Mouse (Mus musculus) layer of hippocampus, postnatal 36 days (tissue): ENCODE results near the gene Srrt. TPM values are rescaled to one million over a fixed set of nuclear protein-coding genes. Genes with fewer than 3 reads are reported as not detected.
A peak's percentile ranks its signal among the peaks of the same experiment; 100 is the strongest.

Experiments used
- DNase-seq, 2 experiments: peaks; one replicate each; pipeline ENCODE4 v3.0.0; 2022
- total RNA-seq, 2 experiments: library from RNA; stranded (reverse); gene quantifications; 2 replicates each; pipeline ENCODE4 v1.2.3; 2021

Gene Srrt
- total RNA-seq, 2 experiments from 2014 or later = 209 to 228 TPM

DNA sequence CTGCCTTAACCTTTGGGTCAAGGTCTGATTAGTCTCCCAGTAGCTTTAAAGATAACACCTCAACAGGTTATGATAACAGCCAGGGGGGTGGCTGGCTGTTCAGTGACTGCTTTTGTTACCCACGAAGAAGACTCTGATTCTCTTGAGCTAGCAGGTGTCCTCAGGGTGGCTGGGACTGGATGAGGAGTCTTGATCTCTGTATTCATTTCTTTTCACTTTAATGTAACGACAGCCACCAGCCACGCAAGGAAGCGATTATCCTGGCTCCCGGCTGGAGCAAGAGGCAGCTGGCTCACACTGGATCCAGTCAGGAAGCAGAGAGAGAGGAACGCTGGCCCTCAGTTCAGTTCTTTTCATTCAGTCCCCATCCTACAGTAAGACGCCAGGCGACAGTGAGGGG is 29.7 kb upstream of the Srrt start:
- no peak for DNase-seq

DNA sequence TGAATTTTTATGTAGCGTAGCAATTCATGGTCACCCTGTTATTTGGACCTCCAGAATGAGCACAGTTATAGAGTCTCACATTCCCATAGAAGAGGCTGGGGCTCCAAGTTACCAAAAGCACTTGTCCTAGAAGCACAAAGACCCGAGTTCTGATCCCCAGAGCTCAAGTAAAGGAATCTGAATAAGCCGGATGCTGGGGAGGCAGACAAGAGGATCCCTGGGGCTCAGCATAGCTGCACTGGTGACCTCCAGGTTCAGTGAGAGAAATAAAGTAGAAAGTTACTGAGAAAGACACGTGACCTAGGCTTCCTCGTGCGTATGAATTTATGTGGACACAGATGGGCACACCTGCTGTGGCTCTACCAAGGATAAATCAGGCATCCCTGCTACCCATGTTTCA is 27.6 kb upstream of the Srrt start:
- no peak for DNase-seq

- DNase-seq = no peak
Measured at GRCm38 (mm10) chr5:137334317-137334716, 26.8 kb upstream of the Srrt start.

DNA sequence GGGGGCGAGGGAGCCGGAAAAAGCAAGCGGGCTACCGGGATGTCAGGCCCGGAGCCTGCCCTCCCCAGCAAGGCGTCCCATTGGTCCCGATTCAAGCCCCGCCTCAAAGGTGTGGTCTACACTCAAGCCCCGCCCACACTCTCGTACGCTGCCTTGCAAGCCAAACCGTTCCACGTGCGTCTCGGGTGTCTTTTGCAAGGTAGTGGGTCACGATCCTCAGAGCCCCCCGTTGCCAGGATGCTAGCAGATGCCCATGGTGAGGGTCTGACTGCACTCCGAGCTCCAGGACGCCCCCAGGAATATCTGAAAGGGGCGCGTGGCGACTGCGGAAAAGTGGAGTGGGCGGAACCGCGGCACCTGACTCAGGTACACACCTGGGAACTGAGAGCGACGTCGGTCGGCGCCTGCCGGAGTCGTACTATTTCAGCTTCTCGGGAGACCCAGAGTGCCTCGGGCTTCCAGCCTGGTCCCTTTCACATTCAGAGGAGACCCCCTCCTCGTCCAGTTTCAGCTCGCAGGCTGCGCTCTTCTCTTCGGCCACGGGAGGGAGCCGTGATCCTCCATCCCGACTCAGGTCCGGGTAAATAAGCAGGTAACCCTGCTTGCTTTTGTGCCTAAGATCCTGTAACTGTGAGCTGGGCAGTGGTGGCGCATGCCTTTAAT is 26.2 kb upstream of the Srrt start, which contains the start of gene Slc12a9:
Gene Slc12a9, minus strand, starts transcription at position 86 of the 663 bp plus-strand sequence.
- peak; percentile 87 to 89 for DNase-seq

- no peak for DNase-seq
Measured at GRCm38 (mm10) chr5:137332857-137333511, 25.5 kb upstream of the Srrt start.

GRCm38 (mm10) chr5:137330910-137331309 is 23.4 kb upstream of the Srrt start:
- DNase-seq = no peak

GRCm38 (mm10) chr5:137320996-137321395 is 13.5 kb upstream of the Srrt start:
- no peak for DNase-seq

DNA sequence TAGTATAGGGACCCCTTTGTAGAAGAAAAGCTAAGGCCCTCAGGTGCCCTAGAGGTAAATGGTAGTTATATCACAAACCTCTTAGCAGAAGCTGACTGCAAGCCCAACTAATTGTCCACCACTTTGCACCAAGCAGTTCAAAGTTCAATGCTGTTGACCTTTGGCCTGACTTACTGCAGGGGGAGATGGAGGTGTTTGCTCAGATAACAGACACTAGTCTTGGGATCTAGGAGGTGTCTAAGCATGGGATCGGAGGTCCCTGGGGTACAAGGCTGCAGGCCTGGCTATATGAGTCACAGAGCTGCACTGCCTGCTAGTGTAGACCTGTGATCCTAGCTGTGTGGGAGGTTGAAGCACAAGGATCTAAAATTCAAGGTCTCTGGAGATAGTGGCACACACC is 11.1 kb upstream of the Srrt start:
- no peak for DNase-seq

DNA sequence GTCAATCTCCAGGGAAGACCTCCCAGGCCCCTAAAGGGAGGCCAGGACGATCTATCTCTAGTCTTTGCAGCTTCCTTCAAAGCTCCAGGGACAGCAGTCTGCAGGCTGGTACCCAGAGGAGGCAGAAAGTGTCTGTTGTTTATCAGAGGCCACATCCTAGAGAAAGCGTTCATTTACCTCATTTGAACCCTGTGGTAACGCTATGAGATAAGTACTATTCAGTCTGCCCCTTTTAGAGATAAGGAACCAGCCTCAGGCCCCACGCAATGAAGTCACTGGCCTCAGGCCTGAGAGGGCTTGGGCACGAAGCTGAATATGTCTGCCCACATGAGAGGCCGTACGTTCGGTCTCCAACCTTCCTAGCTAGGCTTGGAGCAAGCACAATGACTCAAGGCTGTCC is 9.9 kb upstream of the Srrt start:
- no peak for DNase-seq

DNA sequence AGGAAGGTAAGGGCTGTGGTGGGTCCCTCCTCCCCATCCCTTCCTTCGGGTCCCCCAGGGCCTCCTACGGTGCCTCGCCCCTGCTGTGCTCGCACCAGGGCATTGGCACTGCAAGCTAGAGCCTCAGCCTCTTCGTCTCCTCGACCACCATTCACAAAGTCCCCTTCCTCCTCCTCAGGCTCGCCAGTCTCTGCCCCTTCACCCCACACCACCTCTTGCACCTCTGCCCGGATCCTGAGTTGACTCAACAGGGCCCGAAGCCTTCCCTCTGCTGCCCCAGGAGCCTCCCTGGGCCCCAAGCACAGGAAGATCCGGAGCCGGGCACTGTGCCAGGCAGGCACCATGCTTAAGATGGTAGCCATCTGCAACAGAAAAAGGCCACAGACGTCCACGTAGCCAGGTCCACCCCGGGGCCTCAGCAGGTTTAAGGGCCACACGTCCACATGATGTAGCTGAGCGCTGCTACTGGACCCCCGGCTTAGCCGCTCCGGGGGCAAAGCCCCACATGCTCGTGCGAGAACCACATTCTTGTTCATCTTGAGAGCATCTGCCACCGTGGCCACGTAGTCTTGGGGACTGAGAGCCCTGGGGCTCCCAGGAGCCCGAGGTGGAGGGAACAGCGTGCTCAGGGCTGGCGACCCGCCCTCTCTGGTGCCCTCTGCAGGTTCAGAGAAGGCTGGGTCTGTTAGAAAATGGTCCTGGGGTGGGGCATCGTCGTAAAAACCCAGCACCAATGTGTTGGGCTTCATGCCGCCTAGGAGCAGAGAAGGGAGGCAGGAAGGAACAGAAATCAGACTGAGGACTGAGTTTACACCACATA is 7.8 kb upstream of the Srrt start:
- DNase-seq = no peak

- peak; percentile 43 to 53 for DNase-seq
Measured at GRCm38 (mm10) chr5:137314193-137315083, 7.0 kb upstream of the Srrt start, which contains the start of gene Trip6. Gene Trip6, minus strand, starts transcription at chr5:137314404.

- no peak for DNase-seq
Measured at GRCm38 (mm10) chr5:137313466-137314192, 6.2 kb upstream of the Srrt start.

DNA sequence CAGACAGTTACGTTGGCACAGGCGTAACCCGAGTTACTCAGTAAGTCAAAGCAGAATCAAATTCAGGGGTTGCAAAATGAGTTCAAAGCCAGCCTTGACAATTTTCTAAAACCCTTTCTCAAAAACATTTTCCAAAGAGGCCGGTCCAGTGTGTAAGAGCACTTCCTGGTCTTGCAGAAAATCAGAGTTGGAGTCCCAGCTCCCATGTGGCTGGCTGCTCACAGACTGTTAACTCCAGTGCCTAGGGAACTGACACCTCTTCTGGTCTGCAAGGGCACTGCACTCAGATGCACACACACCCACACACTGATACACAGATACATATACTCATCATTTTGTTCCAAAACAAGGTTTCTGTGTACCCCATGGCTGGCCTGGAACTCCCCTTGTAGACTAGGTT is 882 bp upstream of the Srrt start:
- DNase-seq = no peak

GRCm38 (mm10) chr5:137306439-137307005 is 952 bp downstream of the Srrt start:
- no peak for DNase-seq

GRCm38 (mm10) chr5:137305822-137306221 is 1.7 kb downstream of the Srrt start:
- DNase-seq = no peak

- no peak for DNase-seq
Measured at GRCm38 (mm10) chr5:137304816-137305215, 2.7 kb downstream of the Srrt start.

GRCm38 (mm10) chr5:137304165-137304564 is 3.3 kb downstream of the Srrt start:
- DNase-seq = no peak

DNA sequence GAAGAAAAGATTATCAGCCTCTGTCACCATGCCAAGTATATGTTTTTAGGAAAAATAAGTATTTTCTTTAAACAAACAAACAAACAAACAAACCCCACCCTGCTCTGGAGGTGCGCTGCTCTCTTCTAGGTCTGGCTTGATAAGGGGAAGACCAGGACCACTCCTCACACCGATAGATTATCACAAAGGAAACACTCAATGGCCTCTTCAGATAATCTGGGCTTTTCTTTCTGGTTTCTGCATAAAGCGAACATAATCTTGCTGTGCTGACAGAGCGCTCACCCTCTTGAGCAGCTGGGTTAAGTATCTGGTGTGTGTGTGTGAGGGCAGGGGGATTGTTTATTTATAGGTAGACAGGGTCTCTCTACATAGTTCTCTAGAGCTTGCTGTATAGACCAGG is 3.9 kb downstream of the Srrt start:
- no peak for DNase-seq

DNA sequence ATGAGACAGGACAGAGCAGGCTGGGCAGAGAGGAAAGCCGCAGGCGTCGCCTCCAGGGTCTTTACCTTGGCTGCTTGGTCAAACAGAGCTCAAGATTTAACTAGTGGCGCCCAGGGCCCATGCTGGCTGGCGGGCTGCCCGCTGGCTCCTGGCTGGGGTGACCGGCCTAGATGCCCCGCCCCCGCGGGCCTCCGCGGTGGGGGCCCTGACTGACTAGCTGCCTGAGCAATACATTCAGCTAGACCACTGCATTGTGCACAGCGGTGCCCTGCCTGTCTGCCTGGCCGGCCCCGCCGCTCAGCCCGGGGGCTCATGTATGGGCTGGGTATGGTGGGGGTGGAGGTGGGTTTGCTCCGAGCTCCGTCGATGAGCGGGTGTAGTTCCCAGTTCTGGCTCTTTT is 6.2 kb downstream of the Srrt start:
- no peak for DNase-seq

- DNase-seq = no peak
Measured at GRCm38 (mm10) chr5:137299240-137299639, 8.2 kb downstream of the Srrt start.

DNA sequence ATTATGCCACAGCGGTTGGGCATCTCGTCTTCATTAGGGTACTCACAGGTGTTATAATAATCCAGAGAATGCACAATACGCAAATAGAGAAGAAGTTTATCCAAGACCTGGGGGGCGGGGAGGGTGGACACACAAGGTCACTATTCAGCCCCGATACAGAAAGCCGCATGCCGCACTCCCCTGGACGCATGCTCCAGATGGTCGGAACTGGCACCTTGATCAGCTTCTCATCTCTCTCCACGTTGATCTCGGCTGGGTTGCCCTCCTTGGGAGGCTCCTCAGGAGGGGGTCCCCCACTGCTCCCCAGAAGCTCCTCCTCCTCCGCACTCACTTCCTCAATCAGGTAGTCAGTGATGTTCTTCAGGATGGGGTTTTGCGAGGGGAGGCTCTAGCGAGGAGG is 10.3 kb downstream of the Srrt start:
- DNase-seq = no peak
